Mouse (Mus musculus) CD4-positive, CD25-positive, alpha-beta regulatory T cell, adult 4 months (primary cell): ENCODE data around the gene Thegl. TPM values are rescaled to one million over a fixed set of nuclear protein-coding genes. Genes with fewer than 3 reads are reported as not detected.

Experiments
- ATAC-seq: one replicate; pipeline ENCODE4 v1.8.0; 2017
- polyA plus RNA-seq, 2 experiments: library from polyadenylated mRNA; unstranded; fragments of 100-300 nt; shearing (Covaris generic); gene quantifications; one replicate each; pipeline ENCODE4 v1.2.1; 2017

Thegl gene
- polyA plus RNA-seq, 2 experiments from 2014 or later: not detected

GRCm38 (mm10) chr5:77052616-77053015, 36.8 kb downstream of the Thegl start:
- ATAC-seq: no peak

GRCm38 (mm10) chr5:77056881-77057440, 41.1 kb downstream of the Thegl start:
- ATAC-seq: no peak

GRCm38 (mm10) chr5:77060363-77060762, 44.5 kb downstream of the Thegl start:
- ATAC-seq: no peak

GRCm38 (mm10) chr5:77061372-77062038, 45.7 kb downstream of the Thegl start:
- peak; percentile 80 for ATAC-seq

GRCm38 (mm10) chr5:77067321-77067720, 51.5 kb downstream of the Thegl start:
- ATAC-seq: no peak

- ATAC-seq: no peak
Measured at GRCm38 (mm10) chr5:77070987-77071386, 55.2 kb downstream of the Thegl start.

GRCm38 (mm10) chr5:77071626-77072025, 55.8 kb downstream of the Thegl start:
- ATAC-seq: no peak

GRCm38 (mm10) chr5:77073794-77074193, 58.0 kb downstream of the Thegl start:
- ATAC-seq: no peak

- no peak for ATAC-seq
Measured at GRCm38 (mm10) chr5:77074914-77075313, 59.1 kb downstream of the Thegl start.

GRCm38 (mm10) chr5:77075951-77076350, 60.1 kb downstream of the Thegl start:
- no peak for ATAC-seq

- ATAC-seq: no peak
Measured at GRCm38 (mm10) chr5:77080761-77081160, 64.9 kb downstream of the Thegl start.

- ATAC-seq: peak; percentile 39
Measured at GRCm38 (mm10) chr5:77082735-77083134, 66.9 kb downstream of the Thegl start.

- ATAC-seq: no peak
Measured at GRCm38 (mm10) chr5:77084418-77084817, 68.6 kb downstream of the Thegl start.

GRCm38 (mm10) chr5:77085753-77086450, 70.1 kb downstream of the Thegl start:
- ATAC-seq: no peak

- ATAC-seq: no peak
Measured at GRCm38 (mm10) chr5:77086541-77086940, 70.7 kb downstream of the Thegl start.

GRCm38 (mm10) chr5:77087122-77087521, 71.3 kb downstream of the Thegl start:
- no peak for ATAC-seq

GRCm38 (mm10) chr5:77089294-77089693, 73.5 kb downstream of the Thegl start:
- ATAC-seq: peak; percentile 50

GRCm38 (mm10) chr5:77089901-77090300, 74.1 kb downstream of the Thegl start:
- no peak for ATAC-seq

GRCm38 (mm10) chr5:77090521-77091096, 74.8 kb downstream of the Thegl start:
- no peak for ATAC-seq

- no peak for ATAC-seq
Measured at GRCm38 (mm10) chr5:77091923-77092322, 76.1 kb downstream of the Thegl start.

GRCm38 (mm10) chr5:77092531-77092930, 76.7 kb downstream of the Thegl start:
- peak; percentile 51 for ATAC-seq

GRCm38 (mm10) chr5:77093961-77094360, 78.1 kb downstream of the Thegl start:
- ATAC-seq: no peak
